Mouse (Mus musculus) lung, embryonic 16.5 days (tissue): ENCODE data around the gene Sugp1. TPM values are rescaled to one million over a fixed set of nuclear protein-coding genes. Genes with fewer than 3 reads are reported as not detected.
A peak's percentile ranks its signal among the peaks of the same experiment; 100 is the strongest.

Source experiments
- ATAC-seq: fragments of 200-750 bp; cut with Nextera tagmentation; 2 replicates; pipeline ENCODE4 v1.8.0; 2017; ENCODE audit warnings: low read depth, mild to moderate bottlenecking, moderate library complexity
- H3K27ac ChIP-seq: fragments of 300-500 bp; sonication (generic); 2 replicates; pipeline ENCODE4 v1.5.1; 2014; ENCODE audit warnings: mild to moderate bottlenecking, control low read depth, low read length
- H3K27me3 ChIP-seq: fragments of 300-500 bp; sonication (generic); 2 replicates; pipeline ENCODE4 v1.6.1; 2014; ENCODE audit warnings: low read depth, low read length, mixed read lengths; ENCODE audit not compliant: control insufficient read depth, insufficient read depth
- H3K36me3 ChIP-seq: fragments of 300-500 bp; sonication (generic); 2 replicates; pipeline ENCODE4 v1.6.1; 2014; ENCODE audit warnings: low read length; ENCODE audit not compliant: control insufficient read depth, insufficient read depth
- H3K4me1 ChIP-seq: fragments of 300-500 bp; sonication (generic); replicated peaks from 2 replicates; pipeline ENCODE4 v1.6.1; 2014; ENCODE audit warnings: low read length, mixed read lengths; ENCODE audit not compliant: control insufficient read depth, insufficient read depth
- H3K4me2 ChIP-seq: fragments of 300-500 bp; sonication (generic); 2 replicates; pipeline ENCODE4 v1.6.1; 2014; ENCODE audit warnings: low read depth, low read length, control low read depth
- H3K4me3 ChIP-seq: fragments of 300-500 bp; sonication (generic); 2 replicates; pipeline ENCODE4 v1.5.1; 2014; ENCODE audit warnings: mild to moderate bottlenecking, low read length, control low read depth
- H3K9ac ChIP-seq: fragments of 300-500 bp; sonication (generic); 2 replicates; pipeline ENCODE4 v1.6.1; 2014; ENCODE audit warnings: low read length, control low read depth
- H3K9me3 ChIP-seq: fragments of 300-500 bp; sonication (generic); 2 replicates; pipeline ENCODE4 v1.6.1; 2016; ENCODE audit warnings: low read length; ENCODE audit not compliant: control insufficient read depth
- WGBS: fragments of 180-500 bp; shearing (Covaris S2); extraction: QIAGEN DNeasy Blood & Tissue Kit; methylation state at CpG from one replicate; pipeline ENCODE4 v1.1.7; 2014; 5-methylcytosine and 5-hydroxymethylcytosine counted together
- polyA plus RNA-seq: library from polyadenylated mRNA; unstranded; fragments of >200 nt; fragmentation: Nextera tagmentation; extraction: Ambion mirVana; gene quantifications from 2 replicates; pipeline ENCODE4 v1.2.1, GENCODE M21; 2015

Gene Sugp1
- polyA plus RNA-seq, result 43.1 and 44.1 TPM in 2 replicates

DNA sequence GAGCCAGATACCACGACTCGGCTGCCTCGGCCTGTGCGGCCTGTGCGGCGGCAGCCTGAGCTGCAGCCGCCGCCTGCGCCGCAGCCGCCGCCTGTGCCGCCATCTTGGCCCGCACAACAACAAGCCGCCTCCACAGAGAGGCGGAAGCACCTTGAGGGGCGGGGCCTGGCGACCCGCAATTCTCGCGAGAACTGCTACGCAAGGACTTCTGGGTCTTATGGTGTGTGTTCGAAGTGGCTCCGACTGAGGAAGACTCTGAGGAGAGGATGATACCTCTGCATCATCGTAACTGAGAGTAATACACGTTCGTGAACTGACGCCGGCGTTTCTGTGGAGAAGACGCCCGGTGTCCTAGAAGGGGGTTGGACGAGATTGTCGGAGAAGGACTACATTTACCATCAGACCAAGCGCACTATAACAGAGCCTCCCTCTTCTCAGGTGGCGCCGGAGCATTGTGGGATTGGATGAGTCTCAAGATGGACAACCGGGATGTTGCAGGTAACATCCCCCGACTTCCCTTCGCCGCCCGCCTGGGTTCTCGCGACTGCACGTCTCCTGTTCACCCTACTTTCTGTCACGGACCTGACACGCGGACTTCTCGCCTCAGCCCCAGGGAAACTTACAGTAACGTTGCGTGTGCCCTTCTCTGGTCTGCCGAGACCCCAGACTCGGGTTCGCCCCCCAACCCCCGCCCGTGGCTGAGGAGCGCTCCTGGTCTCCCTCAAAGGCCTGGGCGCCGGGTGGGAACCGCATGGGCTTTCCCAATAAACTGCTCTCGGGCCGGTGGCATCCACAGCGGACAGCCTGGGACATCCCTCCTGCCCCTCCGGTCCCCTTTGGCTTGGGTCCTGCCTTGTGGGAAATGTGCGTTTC, at the start of gene Sugp1, which contains the start of gene Mau2:
Gene Sugp1 (plus strand): TSS at position 231 of the 873 bp plus-strand sequence.
Gene Mau2 (minus strand): TSS at position 152 of the 873 bp plus-strand sequence.
- H3K9ac ChIP-seq, result peak within 1 kb of the TSS; percentile 93
- ATAC-seq, result peak; percentile 97
- H3K27me3 ChIP-seq, result no peaks in the 10 kb centered on the region
- no peaks in the 10 kb centered on the region for H3K36me3 ChIP-seq
- peaks cover 10% of the 10 kb centered on the region for H3K4me1 ChIP-seq
- peak within 1 kb of the TSS; percentile 87 for H3K27ac ChIP-seq
- H3K4me3 ChIP-seq, result peak within 1 kb of the TSS; percentile 82
- no peaks in the 10 kb centered on the region for H3K9me3 ChIP-seq
- under 1% methylated on average over 65 of the region's 65 CpGs for WGBS
- H3K4me2 ChIP-seq, result peak within 1 kb of the TSS; percentile 94

DNA sequence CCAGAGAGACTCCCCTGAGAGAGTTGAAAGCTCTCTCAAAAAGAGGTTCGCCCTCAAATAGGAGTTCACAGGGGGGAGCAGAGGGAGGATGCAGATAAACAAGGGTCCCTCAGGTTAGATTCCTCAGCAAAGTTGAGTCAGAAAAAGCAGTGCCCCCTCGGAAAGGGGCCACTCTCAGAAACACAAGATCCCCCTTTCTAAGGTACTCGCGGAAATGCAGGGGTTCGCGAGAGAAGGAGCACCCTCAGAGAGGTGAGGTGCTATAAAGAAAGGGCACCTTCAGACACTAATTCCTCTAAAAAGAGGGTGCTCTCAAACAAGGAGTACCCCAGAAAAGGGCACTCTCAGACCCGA, 47.2 kb upstream of the Sugp1 start:
- H3K9me3 ChIP-seq, result no peaks in the 10 kb centered on the region
- peak overlapping the region; percentile 93 for H3K4me3 ChIP-seq
- peak overlapping the region; percentile 87 for H3K4me2 ChIP-seq
- WGBS, result under 1% methylated on average over 7 of the region's 7 CpGs
- H3K27ac ChIP-seq, result peak overlapping the region; percentile 94
- H3K9ac ChIP-seq, result peak overlapping the region; percentile 86
- no peak for ATAC-seq
- no peaks in the 10 kb centered on the region for H3K27me3 ChIP-seq
- no peaks in the 10 kb centered on the region for H3K36me3 ChIP-seq
- H3K4me1 ChIP-seq, result peaks cover 10% of the 10 kb centered on the region

DNA sequence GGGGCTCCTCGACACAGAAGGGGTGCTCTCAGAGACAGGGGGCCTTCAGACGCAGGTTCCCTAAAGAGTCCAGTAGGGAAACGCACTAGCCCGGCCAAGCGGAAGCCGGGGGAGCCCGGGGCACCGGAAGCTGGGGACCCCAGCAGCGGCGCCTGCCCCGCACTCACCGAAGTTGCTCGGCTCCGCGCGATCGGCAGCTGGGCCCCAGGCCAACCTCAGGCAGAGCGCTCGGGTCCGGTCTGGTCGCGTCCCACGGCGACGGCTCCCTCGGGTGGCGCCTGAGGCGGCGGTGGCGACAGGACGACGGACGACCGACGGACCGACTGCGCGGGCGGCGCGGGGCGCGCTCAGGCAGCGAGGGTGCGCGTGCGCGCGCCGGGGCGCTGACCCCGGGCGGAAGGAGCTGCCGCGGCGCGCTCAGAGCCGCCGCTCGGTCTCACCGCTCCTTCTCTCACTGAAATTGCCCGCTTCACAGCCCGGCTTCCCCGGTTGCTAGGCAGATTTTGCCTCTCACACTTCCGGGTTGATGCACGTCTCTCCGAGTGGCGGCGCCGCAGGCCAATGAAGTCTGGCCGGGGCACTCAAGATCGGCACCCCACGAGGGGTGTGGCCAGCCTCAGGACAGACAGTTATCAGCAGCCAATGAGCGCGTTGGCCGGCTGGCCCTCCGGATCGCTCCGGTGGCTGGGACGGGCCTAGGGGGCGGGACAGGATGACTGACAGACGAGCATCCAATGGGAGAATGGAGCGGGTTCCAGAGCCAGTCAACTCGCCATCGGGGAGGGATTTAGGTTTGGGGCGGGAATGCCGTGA, 46.6 kb upstream of the Sugp1 start, which contains the start of gene Gatad2a:
Gene Gatad2a (minus strand): TSS at position 609 of the 813 bp plus-strand sequence.
- H3K36me3 ChIP-seq, result no peaks in the 10 kb centered on the region

DNA sequence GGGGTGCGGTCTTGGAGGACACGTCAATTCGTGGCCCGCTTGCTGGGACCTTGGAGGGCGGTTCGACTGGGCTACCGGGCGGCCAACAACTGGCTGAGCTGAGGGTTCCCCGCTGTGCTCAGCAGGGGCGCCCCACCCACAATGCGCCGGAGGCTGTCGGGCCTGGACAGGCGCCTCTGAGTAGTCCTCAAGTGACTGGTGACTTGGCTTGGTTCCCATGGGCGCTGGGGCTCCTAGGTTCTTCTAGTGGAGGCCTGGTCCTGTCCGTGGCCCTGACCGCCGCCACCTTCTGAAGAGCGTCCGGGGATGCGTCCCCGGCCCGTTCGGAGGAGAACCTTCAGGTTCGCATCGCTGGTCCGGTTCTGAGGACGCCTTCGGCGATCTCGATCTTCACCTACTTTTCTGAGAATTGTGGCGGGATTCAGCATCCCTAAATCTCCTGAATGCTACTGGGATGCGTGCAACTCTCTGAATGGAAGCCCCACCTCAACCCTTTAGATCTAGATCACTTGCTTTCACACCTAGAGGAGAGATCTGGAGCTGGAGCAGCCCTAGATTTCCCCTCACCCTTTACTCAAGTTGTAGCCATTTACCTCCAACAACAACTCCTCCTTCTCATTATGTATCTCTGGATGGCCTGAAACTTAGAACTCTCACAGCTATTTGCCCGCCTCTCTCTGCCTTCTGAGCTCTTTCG, 45.9 kb upstream of the Sugp1 start:
- no peaks in the 10 kb centered on the region for H3K36me3 ChIP-seq
- H3K27me3 ChIP-seq, result no peaks in the 10 kb centered on the region
- peak overlapping the region; percentile 93 for H3K27ac ChIP-seq
- 2% methylated on average over 35 of the region's 35 CpGs for WGBS
- H3K4me1 ChIP-seq, result peaks cover 14% of the 10 kb centered on the region
- peak overlapping the region; percentile 67 for H3K4me3 ChIP-seq
- H3K9ac ChIP-seq, result peak overlapping the region; percentile 91
- no peak for ATAC-seq
- no peaks in the 10 kb centered on the region for H3K9me3 ChIP-seq
- H3K4me2 ChIP-seq, result peak overlapping the region; percentile 80

More for the DNA sequence above, 46.6 kb upstream of the Sugp1 start, which contains the start of gene Gatad2a:
- under 1% methylated on average over 65 of the region's 87 CpGs for WGBS
- peak within 1 kb of the TSS; percentile 91 for H3K9ac ChIP-seq
- no peaks in the 10 kb centered on the region for H3K9me3 ChIP-seq
- ATAC-seq, result peak; percentile 99
- peaks cover 10% of the 10 kb centered on the region for H3K4me1 ChIP-seq
- H3K27ac ChIP-seq, result peak within 1 kb of the TSS; percentile 94
- H3K4me2 ChIP-seq, result peak within 1 kb of the TSS; percentile 87
- H3K4me3 ChIP-seq, result peak within 1 kb of the TSS; percentile 93
- H3K27me3 ChIP-seq, result no peaks in the 10 kb centered on the region

DNA sequence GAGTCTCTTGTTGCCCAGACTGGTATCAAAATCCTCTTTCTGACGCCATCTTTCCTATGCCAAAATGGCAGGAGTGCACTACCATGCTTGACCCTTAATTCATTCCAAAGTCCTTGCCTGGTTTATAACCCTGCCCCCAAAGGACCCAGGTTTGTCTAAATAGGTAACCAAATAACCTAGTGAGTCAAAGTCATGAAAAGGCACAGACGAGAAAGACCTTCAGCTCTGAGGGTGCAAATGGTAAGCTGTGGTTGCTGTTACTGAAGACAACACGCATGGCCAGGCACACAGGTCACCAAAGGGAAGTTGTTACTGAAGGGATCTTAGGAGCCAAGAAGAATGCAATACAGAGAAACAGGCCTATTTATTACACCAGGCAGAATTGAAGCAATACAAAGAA, 43.9 kb upstream of the Sugp1 start:
- no peaks in the 10 kb centered on the region for H3K27me3 ChIP-seq
- ATAC-seq, result no peak
- H3K9me3 ChIP-seq, result no peaks in the 10 kb centered on the region
- H3K4me2 ChIP-seq, result no peak overlapping the region
- WGBS, result 91% methylated on average over 3 of the region's 3 CpGs
- no peaks in the 10 kb centered on the region for H3K36me3 ChIP-seq
- no peak overlapping the region for H3K9ac ChIP-seq
- H3K27ac ChIP-seq, result no peak overlapping the region
- H3K4me3 ChIP-seq, result no peak overlapping the region
- H3K4me1 ChIP-seq, result peaks cover 14% of the 10 kb centered on the region

DNA sequence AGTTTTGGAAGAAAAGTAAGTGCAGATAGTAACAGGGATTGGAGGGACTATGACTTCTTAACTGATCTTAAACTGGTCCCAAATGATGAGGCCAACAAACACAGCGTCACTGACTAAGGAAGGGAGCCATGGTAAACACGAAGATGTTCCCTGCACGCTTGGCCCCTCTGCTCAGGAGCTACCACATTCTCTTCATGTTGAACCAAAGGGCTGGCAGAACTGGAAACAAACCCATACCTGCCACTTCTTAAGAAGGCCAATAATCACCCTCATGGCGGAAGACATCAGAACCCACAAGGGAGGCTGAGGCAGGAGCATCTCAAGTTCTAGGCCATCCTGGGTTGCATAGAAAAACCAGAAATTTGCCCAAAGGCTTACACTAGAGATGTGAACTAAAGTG, 43.4 kb upstream of the Sugp1 start:
- H3K9ac ChIP-seq, result no peak overlapping the region
- no peak for ATAC-seq
- H3K4me2 ChIP-seq, result no peak overlapping the region
- H3K27me3 ChIP-seq, result no peaks in the 10 kb centered on the region
- H3K36me3 ChIP-seq, result no peaks in the 10 kb centered on the region
- H3K9me3 ChIP-seq, result no peaks in the 10 kb centered on the region
- 89% methylated on average over 4 of the region's 4 CpGs for WGBS
- H3K27ac ChIP-seq, result no peak overlapping the region
- peaks cover 13% of the 10 kb centered on the region for H3K4me1 ChIP-seq
- no peak overlapping the region for H3K4me3 ChIP-seq

DNA sequence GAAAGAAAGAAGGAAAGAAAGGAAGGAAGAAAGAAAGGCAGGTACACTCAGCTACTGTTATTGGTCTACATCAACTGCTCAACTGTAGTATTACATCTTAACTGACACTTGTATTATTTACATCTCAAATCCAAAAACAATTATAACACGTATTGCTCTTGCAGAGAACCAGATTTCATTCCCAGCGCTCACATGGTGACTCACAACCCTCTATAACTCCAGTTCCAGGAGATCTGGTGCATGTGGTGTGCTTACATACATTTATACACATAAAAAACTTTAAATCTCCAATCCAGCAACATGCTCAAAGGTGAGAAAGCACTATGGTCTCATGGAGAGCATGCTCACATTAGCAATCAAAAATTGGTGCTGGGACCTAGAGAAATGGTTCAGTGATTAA, 42.4 kb upstream of the Sugp1 start:
- Histone ChIP-seq H3K4me3 (no peak overlapping the region), H3K9ac (no peak overlapping the region), H3K36me3 (no peaks in the 10 kb centered on the region), H3K27me3 (no peaks in the 10 kb centered on the region), H3K9me3 (no peaks in the 10 kb centered on the region), H3K4me1 (peaks cover 3% of the 10 kb centered on the region), H3K27ac (no peak overlapping the region), H3K4me2 (no peak overlapping the region)
- WGBS, result 72% methylated on average over 2 of the region's 2 CpGs
- ATAC-seq, result no peak

DNA sequence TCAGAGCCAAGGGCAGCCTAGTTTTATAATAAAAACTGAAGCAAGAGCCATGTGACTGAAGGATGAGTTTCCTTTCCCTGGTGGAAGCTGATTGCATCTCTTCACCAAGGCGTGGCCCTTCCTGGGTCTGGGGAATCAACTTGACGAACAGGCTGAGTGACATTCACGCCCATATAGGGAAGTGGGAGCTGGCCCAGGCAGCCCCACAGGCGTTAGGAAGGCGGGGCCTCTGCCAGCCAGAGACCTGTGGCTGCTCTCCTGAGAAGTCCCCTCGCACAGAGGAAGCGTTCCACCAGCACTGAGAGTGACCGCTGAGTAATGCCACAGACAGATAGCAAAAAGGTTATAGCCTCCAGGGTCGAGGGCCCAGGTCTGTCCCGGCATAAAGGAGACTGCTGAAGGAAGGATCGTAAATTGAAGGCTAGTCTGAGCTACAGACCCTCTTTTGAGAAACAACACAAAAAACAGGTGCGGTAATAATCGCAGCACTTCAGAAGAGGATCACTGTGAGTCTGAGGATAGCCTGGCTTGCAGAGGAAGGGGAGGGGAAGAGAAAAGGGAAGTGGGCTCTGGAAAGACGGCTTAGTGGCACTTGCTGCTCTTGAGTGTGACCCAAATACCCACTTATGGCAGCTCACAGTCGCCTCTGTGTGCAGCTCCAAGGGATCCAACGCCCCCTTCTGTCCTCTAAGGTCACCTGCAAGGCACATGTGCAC, 41.3 kb upstream of the Sugp1 start:
- WGBS, result 2% methylated on average over 16 of the region's 16 CpGs
- H3K4me1 ChIP-seq, result peaks cover 3% of the 10 kb centered on the region
- peak overlapping the region; percentile 96 for H3K27ac ChIP-seq
- peak; percentile 77 for ATAC-seq
- H3K27me3 ChIP-seq, result no peaks in the 10 kb centered on the region
- H3K36me3 ChIP-seq, result no peaks in the 10 kb centered on the region
- H3K4me3 ChIP-seq, result peak overlapping the region; percentile 33
- no peaks in the 10 kb centered on the region for H3K9me3 ChIP-seq
- peak overlapping the region; percentile 62 for H3K9ac ChIP-seq
- H3K4me2 ChIP-seq, result peak overlapping the region; percentile 61
